Mouse (Mus musculus) naive thymus-derived CD4-positive, alpha-beta T cell, adult 2 months (primary cell): ENCODE data around the gene Lrrc4b.

Experiments used
- DNase-seq: peaks from one replicate; pipeline ENCODE4 v3.0.0-alpha.2; 2011; ENCODE audit warnings: low read depth

The Lrrc4b gene

GRCm38 (mm10) chr7:44428968-44429521 lies at the start of gene Lrrc4b:
Gene Lrrc4b, plus strand, starts transcription at chr7:44429018.
- no peak for DNase-seq

- DNase-seq = no peak
Observed at GRCm38 (mm10) chr7:44382541-44382940, 46.3 kb upstream of the Lrrc4b start.

GRCm38 (mm10) chr7:44383980-44384715 lies 44.7 kb upstream of the Lrrc4b start, which contains the start of gene Syt3:
Gene Syt3, plus strand, starts transcription at chr7:44384102.
- peak; percentile 56 for DNase-seq

- DNase-seq = no peak
Observed at GRCm38 (mm10) chr7:44384716-44385059, 44.1 kb upstream of the Lrrc4b start.

GRCm38 (mm10) chr7:44385720-44386119 lies 43.1 kb upstream of the Lrrc4b start, which contains the start of gene 1700008O03Rik:
Gene 1700008O03Rik, minus strand, starts transcription at chr7:44385820.
- no peak for DNase-seq

- no peak for DNase-seq
Observed at GRCm38 (mm10) chr7:44391831-44392230, 37.0 kb upstream of the Lrrc4b start.

- no peak for DNase-seq
Observed at GRCm38 (mm10) chr7:44392341-44392740, 36.5 kb upstream of the Lrrc4b start.

GRCm38 (mm10) chr7:44393284-44393683 lies 35.5 kb upstream of the Lrrc4b start:
- DNase-seq = no peak

GRCm38 (mm10) chr7:44398570-44398969 lies 30.2 kb upstream of the Lrrc4b start:
- DNase-seq = peak; percentile 79

GRCm38 (mm10) chr7:44401673-44402072 lies 27.1 kb upstream of the Lrrc4b start:
- peak; percentile 37 for DNase-seq

- DNase-seq = peak; percentile 97
Observed at GRCm38 (mm10) chr7:44405346-44406014, 23.3 kb upstream of the Lrrc4b start.

- no peak for DNase-seq
Observed at GRCm38 (mm10) chr7:44406015-44406355, 22.8 kb upstream of the Lrrc4b start.

- DNase-seq = no peak
Observed at GRCm38 (mm10) chr7:44411144-44411543, 17.7 kb upstream of the Lrrc4b start.

GRCm38 (mm10) chr7:44413307-44413706 lies 15.5 kb upstream of the Lrrc4b start:
- DNase-seq = no peak

GRCm38 (mm10) chr7:44427666-44428065 lies 1.2 kb upstream of the Lrrc4b start:
- no peak for DNase-seq

GRCm38 (mm10) chr7:44428171-44428950 lies 457 bp upstream of the Lrrc4b start:
- no peak for DNase-seq

- DNase-seq = no peak
Observed at GRCm38 (mm10) chr7:44429534-44430488, 993 bp downstream of the Lrrc4b start.

GRCm38 (mm10) chr7:44432550-44432949 lies 3.7 kb downstream of the Lrrc4b start:
- no peak for DNase-seq

GRCm38 (mm10) chr7:44433371-44433770 lies 4.6 kb downstream of the Lrrc4b start:
- DNase-seq = no peak

GRCm38 (mm10) chr7:44434089-44434488 lies 5.3 kb downstream of the Lrrc4b start:
- DNase-seq = no peak

- DNase-seq = no peak
Observed at GRCm38 (mm10) chr7:44435796-44436195, 7.0 kb downstream of the Lrrc4b start.
